Mouse (Mus musculus): ENCODE results near the gene Malsu1.

Gene Malsu1

GRCm38 (mm10) chr6:49077894-49078293 lies 4.3 kb downstream of the Malsu1 start:
- DNase-seq, result no peak

GRCm38 (mm10) chr6:49079313-49079712 lies 5.7 kb downstream of the Malsu1 start:
- no peak for DNase-seq

- no peak for DNase-seq
These were observed 9.4 kb downstream of the Malsu1 start for GRCm38 (mm10) chr6:49083008-49083407.

GRCm38 (mm10) chr6:49094968-49095367 lies 21.4 kb downstream of the Malsu1 start:
- no peak for DNase-seq

- peak; percentile 34 to 58 for DNase-seq
These were observed 22.8 kb downstream of the Malsu1 start for GRCm38 (mm10) chr6:49096421-49096820.

GRCm38 (mm10) chr6:49096933-49097461 lies 23.4 kb downstream of the Malsu1 start:
- peak; percentile 85 to 90 for DNase-seq

- DNase-seq, result peak; percentile 9 to 14
These were observed 24.1 kb downstream of the Malsu1 start for GRCm38 (mm10) chr6:49097596-49098110.

GRCm38 (mm10) chr6:49099086-49099485 lies 25.5 kb downstream of the Malsu1 start:
- DNase-seq, result no peak

GRCm38 (mm10) chr6:49106746-49107500 lies 33.3 kb downstream of the Malsu1 start:
- DNase-seq, result no peak

- DNase-seq, result no peak
These were observed 35.6 kb downstream of the Malsu1 start for GRCm38 (mm10) chr6:49109196-49109595.

GRCm38 (mm10) chr6:49113895-49114294 lies 40.3 kb downstream of the Malsu1 start:
- DNase-seq, result no peak

- DNase-seq, result no peak
These were observed 40.9 kb downstream of the Malsu1 start for GRCm38 (mm10) chr6:49114457-49114856.

- DNase-seq, result no peak
These were observed 42.0 kb downstream of the Malsu1 start for GRCm38 (mm10) chr6:49115550-49115949.

- DNase-seq, result peak in 1 of 2 experiments; percentile 7
These were observed 42.6 kb downstream of the Malsu1 start for GRCm38 (mm10) chr6:49116241-49116640.

- no peak for DNase-seq
These were observed 44.9 kb downstream of the Malsu1 start for GRCm38 (mm10) chr6:49118446-49118845.

- DNase-seq, result no peak
These were observed 46.0 kb downstream of the Malsu1 start for GRCm38 (mm10) chr6:49119462-49120135.

GRCm38 (mm10) chr6:49120370-49120769 lies 46.8 kb downstream of the Malsu1 start:
- DNase-seq, result no peak

GRCm38 (mm10) chr6:49130328-49130727 lies 56.7 kb downstream of the Malsu1 start:
- no peak for DNase-seq

GRCm38 (mm10) chr6:49131855-49132254 lies 58.3 kb downstream of the Malsu1 start:
- DNase-seq, result no peak

GRCm38 (mm10) chr6:49132352-49133090 lies 58.9 kb downstream of the Malsu1 start:
- no peak for DNase-seq
